Mouse (Mus musculus) embryonic facial prominence, embryonic 15.5 days (tissue): ENCODE data around the gene Ctc1. TPM values are rescaled to one million over a fixed set of nuclear protein-coding genes. Genes with fewer than 3 reads are reported as not detected.
A peak's percentile ranks its signal among the peaks of the same experiment; 100 is the strongest.

Source experiments
- ATAC-seq: fragments of 200-750 bp; cut with Nextera tagmentation; 2 replicates; pipeline ENCODE4 v1.8.0; 2017; ENCODE audit warnings: low read depth, moderate TSS enrichment; ENCODE audit not compliant: insufficient number of reproducible peaks, low FRiP score, low TSS enrichment
- H3K27ac ChIP-seq: fragments of 300-500 bp; sonication (generic); replicated peaks from 2 replicates; pipeline ENCODE4 v1.5.1; 2015; ENCODE audit warnings: mild to moderate bottlenecking, inconsistent platforms
- H3K27me3 ChIP-seq: fragments of 300-500 bp; sonication (generic); 2 replicates; pipeline ENCODE4 v1.6.1; 2015; ENCODE audit warnings: inconsistent platforms
- H3K36me3 ChIP-seq: fragments of 300-500 bp; sonication (generic); 2 replicates; pipeline ENCODE4 v1.6.1; 2015; ENCODE audit warnings: mild to moderate bottlenecking, inconsistent platforms
- H3K4me1 ChIP-seq: fragments of 300-500 bp; sonication (generic); 2 replicates; pipeline ENCODE4 v1.6.1; 2015; ENCODE audit warnings: inconsistent platforms
- H3K4me2 ChIP-seq: fragments of 300-500 bp; sonication (generic); replicated peaks from 2 replicates; pipeline ENCODE4 v1.6.1; 2015; ENCODE audit warnings: mild to moderate bottlenecking, inconsistent platforms
- H3K4me3 ChIP-seq: fragments of 300-500 bp; sonication (generic); replicated peaks from 2 replicates; pipeline ENCODE4 v1.5.1; 2015; ENCODE audit warnings: mild to moderate bottlenecking, inconsistent platforms
- H3K9ac ChIP-seq: fragments of 300-500 bp; sonication (generic); 2 replicates; pipeline ENCODE4 v1.6.1; 2015; ENCODE audit warnings: inconsistent platforms
- H3K9me3 ChIP-seq: fragments of 300-500 bp; sonication (generic); replicated peaks from 2 replicates; pipeline ENCODE4 v1.6.1; 2016; ENCODE audit warnings: inconsistent platforms
- WGBS: fragments of 180-500 bp; shearing (Covaris S2); methylation state at CpG from one replicate; pipeline ENCODE4 v1.1.7; 2015; 5-methylcytosine and 5-hydroxymethylcytosine counted together
- microRNA-seq: library from miRNA; unstranded; fragments of <30 nt; microRNA quantifications from one replicate; pipeline ENCODE4, GENCODE M21; 2016; ENCODE audit warnings: borderline number of aligned reads
- polyA plus RNA-seq: library from polyadenylated mRNA; unstranded; fragments of >200 nt; fragmentation: Nextera tagmentation; extraction: Ambion mirVana; gene quantifications from 2 replicates; pipeline ENCODE4 v1.2.1, GENCODE M21; 2015

Ctc1 gene
- polyA plus RNA-seq, 1 experiment from 2014 or later, result 53.5 TPM

DNA sequence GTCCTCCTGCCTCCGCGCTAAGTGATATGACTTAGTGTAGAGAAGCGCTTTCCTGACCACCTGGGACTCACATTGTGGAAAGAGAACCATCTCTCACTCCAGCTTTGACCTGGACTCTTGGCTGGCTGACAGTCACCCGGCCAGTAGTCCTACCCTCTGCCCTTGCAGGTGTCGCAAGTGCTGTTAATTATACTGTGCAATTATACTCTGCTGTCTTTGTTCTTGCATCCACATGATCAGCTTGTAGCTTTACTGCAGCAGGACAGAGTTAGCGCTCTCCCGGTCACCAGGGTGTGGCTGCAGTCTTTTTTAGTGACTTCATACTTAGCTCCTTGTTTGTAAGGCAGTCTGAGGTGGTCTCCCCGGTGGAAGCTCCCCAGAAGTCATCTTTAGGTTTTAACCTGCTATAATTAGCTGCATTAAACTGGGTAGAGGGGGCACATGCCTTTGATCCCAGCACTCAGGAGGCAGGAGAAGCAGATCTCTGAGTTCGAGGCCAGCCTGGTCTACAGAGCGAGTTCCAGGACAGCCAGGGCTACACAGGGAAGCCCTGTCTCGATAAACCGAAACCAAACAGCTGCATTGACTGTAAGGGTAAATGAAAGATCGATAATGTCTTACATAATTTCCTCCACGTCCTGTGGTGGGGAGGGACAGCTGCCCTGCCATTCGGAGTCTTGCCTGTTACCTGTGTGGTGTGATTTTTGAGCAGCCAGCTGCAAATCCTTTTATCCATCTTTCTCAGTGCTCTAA, 64.6 kb downstream of the Ctc1 start:
- H3K4me1 ChIP-seq, result 0 out of 2 replicates have a peak, but pooled peaks cover 3% of the 10 kb centered on the region
- no peaks in the 10 kb centered on the region for H3K27me3 ChIP-seq
- no peak overlapping the region for H3K27ac ChIP-seq
- no peak for ATAC-seq
- no peaks in the 10 kb centered on the region for H3K9me3 ChIP-seq
- H3K36me3 ChIP-seq, result no peaks in the 10 kb centered on the region
- H3K9ac ChIP-seq, result no peak overlapping the region
- no peak overlapping the region for H3K4me3 ChIP-seq
- no peak overlapping the region for H3K4me2 ChIP-seq
- WGBS, result 79% methylated on average over 15 of the region's 15 CpGs

DNA sequence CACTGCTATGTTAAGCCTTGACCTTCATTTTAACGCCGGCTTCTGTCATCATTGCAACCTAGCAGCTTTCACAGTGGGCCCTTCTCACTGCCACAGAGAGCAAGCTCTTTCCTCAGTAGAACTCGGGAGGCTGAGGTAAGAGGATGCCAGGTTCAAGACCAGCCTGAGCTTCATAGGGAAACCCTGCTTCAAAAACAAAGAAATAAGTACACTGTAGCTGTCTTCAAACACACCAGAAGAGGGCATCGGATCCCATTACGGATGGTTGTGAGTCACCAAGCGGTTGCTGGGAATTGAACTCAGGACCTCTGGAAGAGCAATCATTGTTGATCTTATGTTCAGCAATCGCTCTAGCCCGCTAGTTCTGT, 65.1 kb downstream of the Ctc1 start:
- Histone ChIP-seq H3K36me3 (no peaks in the 10 kb centered on the region), H3K27me3 (no peaks in the 10 kb centered on the region), H3K4me3 (no peak overlapping the region), H3K4me1 (0 out of 2 replicates have a peak, but pooled peaks cover 3% of the 10 kb centered on the region), H3K4me2 (no peak overlapping the region), H3K27ac (no peak overlapping the region), H3K9me3 (no peaks in the 10 kb centered on the region), H3K9ac (no peak overlapping the region)
- 91% methylated on average over 8 of the region's 8 CpGs for WGBS
- no peak for ATAC-seq

DNA sequence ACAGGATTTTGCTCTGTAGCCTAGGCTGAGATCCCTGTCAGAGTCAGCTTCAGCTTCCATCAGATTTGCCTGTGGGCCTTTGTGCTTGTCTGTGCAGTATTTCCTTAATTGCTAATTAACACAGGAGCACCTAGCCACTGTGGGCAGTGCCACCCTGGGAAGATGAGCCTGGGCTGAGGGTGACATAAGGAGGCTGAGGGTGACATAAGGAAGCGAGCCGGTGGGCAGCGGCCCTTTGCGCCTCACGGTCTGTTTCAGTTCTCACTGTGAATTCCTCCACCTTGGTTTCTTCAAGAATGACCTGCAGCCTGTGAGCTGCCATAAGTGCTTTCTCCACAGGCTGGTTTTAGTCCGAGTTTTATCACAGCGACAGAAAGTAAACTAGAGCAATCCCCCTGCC, 65.9 kb downstream of the Ctc1 start:
- H3K4me2 ChIP-seq, result no peak overlapping the region
- WGBS, result 90% methylated on average over 7 of the region's 7 CpGs
- H3K27me3 ChIP-seq, result no peaks in the 10 kb centered on the region
- H3K4me1 ChIP-seq, result no peaks in the 10 kb centered on the region
- H3K36me3 ChIP-seq, result no peaks in the 10 kb centered on the region
- no peak for ATAC-seq
- H3K9me3 ChIP-seq, result no peaks in the 10 kb centered on the region
- no peak overlapping the region for H3K4me3 ChIP-seq
- no peak overlapping the region for H3K27ac ChIP-seq
- H3K9ac ChIP-seq, result no peak overlapping the region

DNA sequence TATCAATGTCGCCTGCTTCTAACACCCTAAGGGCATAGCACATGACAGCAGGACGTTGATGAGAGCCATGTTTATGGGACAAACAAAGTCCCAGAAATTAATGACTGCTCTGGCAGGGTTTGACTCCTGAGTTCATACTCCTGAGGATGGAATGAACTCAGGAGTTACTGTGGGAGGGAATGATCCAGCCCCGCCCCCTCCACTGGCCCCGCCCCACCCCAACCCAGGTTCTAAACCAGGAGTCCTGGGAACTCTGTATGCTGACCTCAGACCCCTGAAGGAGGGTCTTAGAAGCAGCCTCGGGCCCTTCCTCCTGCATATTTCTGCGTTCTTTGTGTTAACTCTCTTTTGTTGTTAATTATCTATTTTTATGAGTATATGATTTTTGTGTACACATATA, 69.9 kb downstream of the Ctc1 start:
- ATAC-seq, result no peak
- Histone ChIP-seq H3K36me3 (peaks cover 11% of the 10 kb centered on the region), H3K27ac (no peak overlapping the region)

More for the DNA sequence above, 69.9 kb downstream of the Ctc1 start:
- H3K9me3 ChIP-seq, result no peaks in the 10 kb centered on the region
- 56% methylated on average over 6 of the region's 6 CpGs for WGBS
- H3K4me1 ChIP-seq, result peaks cover 30% of the 10 kb centered on the region
- H3K4me2 ChIP-seq, result no peak overlapping the region
- no peak overlapping the region for H3K4me3 ChIP-seq
- no peak overlapping the region for H3K9ac ChIP-seq
- no peaks in the 10 kb centered on the region for H3K27me3 ChIP-seq

Small RNA genes within 50 kb of the gene (microRNA-seq; reads per million reads assigned to microRNA genes)
- 1.9 reads per million, percentile 5 among the genes with 10 or more reads in this experiment for gene Mir3062

Other genes with a start within 250 kb of the Ctc1 start
- 110 and 117 TPM in 2 replicates for gene Ndel1, start 144.1 kb upstream of the Ctc1 start, polyA plus RNA-seq
- 3.4 and 3.5 TPM in 2 replicates for gene Rnf222, start 127.4 kb upstream of the Ctc1 start, polyA plus RNA-seq
- gene Rpl26, start 114.3 kb upstream of the Ctc1 start, polyA plus RNA-seq, result 985 and 994 TPM in 2 replicates
- not detected in 2 replicates for gene Odf4, start 88.8 kb upstream of the Ctc1 start, polyA plus RNA-seq
- 8.0 and 9.7 TPM in 2 replicates for gene Arhgef15, start 58.4 kb upstream of the Ctc1 start, polyA plus RNA-seq
- 6.0 and 10.0 TPM in 2 replicates for gene Slc25a35, start 47.8 kb upstream of the Ctc1 start, polyA plus RNA-seq
- gene Rangrf, start 40.7 kb upstream of the Ctc1 start, polyA plus RNA-seq, result 49.5 and 52.3 TPM in 2 replicates
- 26.1 and 27.5 TPM in 2 replicates for gene Pfas, start 7.5 kb upstream of the Ctc1 start, polyA plus RNA-seq
- gene Aurkb, start 29.7 kb downstream of the Ctc1 start, polyA plus RNA-seq, result 122 and 123 TPM in 2 replicates
- gene Borcs6, start 43.8 kb downstream of the Ctc1 start, polyA plus RNA-seq, result 14.9 and 15.7 TPM in 2 replicates
- 102 and 137 TPM in 2 replicates for gene Tmem107, start 54.9 kb downstream of the Ctc1 start, polyA plus RNA-seq
- gene Vamp2, start 72.6 kb downstream of the Ctc1 start, polyA plus RNA-seq, result 111 and 149 TPM in 2 replicates
- gene Per1, start 79.3 kb downstream of the Ctc1 start, polyA plus RNA-seq, result 29.6 and 34.4 TPM in 2 replicates
- gene Hes7, start 104.5 kb downstream of the Ctc1 start, polyA plus RNA-seq, result 0.55 and 0.64 TPM in 2 replicates
- gene 9130213A22Rik, start 106.7 kb downstream of the Ctc1 start, polyA plus RNA-seq, result 0.35 and 0.51 TPM in 2 replicates
- 7.6 and 8.9 TPM in 2 replicates for gene Aloxe3, start 110.0 kb downstream of the Ctc1 start, polyA plus RNA-seq
- gene Alox12b, start 141.1 kb downstream of the Ctc1 start, polyA plus RNA-seq, result 28.7 and 30.5 TPM in 2 replicates
- gene Alox8, start 181.9 kb downstream of the Ctc1 start, polyA plus RNA-seq, result 0.27 and 0.88 TPM in 2 replicates
- gene Gucy2e, start 221.1 kb downstream of the Ctc1 start, polyA plus RNA-seq, result 0.41 and 0.53 TPM in 2 replicates